Mouse (Mus musculus): ENCODE results near the gene Tbcd. TPM values are rescaled to one million over a fixed set of nuclear protein-coding genes. Genes with fewer than 3 reads are reported as not detected.

Tbcd gene
- polyA plus RNA-seq, 1 experiment from 2014 or later = 61.9 TPM

DNA sequence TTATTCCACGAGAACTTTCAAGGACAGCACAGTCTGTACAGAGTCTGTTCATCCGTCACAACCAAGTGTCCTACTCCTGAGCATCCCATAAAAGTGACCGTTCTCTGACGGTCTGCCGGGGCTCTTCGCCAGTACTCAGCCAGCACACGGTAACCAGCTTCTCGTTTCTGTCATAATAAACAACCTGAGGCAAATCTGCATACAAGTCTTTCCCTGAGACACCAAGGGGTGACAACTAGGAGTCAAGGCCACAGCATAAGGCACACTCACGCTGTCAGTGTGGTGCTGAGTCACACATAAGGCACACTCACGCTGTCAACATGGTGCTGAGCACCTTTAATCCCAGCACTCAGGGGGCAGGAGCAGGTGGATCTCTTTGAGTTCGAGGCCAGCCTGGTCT is 198.9 kb downstream of the Tbcd start:
- Histone ChIP-seq H3K4me2 (ENCODE audit: low read length) (no peak overlapping the region), H3K36me3 (ENCODE audit: control insufficient read depth, insufficient read depth) (no peaks in the 10 kb centered on the region), H3K9me3 (ENCODE audit: control insufficient read depth, low read length) (no peaks in the 10 kb centered on the region), H3K27me3 (replicated peaks; ENCODE audit: control insufficient read depth, insufficient read depth, low read length) (no peaks in the 10 kb centered on the region), H3K4me3 (replicated peaks; ENCODE audit: low read length) (no peak overlapping the region), H3K9ac (replicated peaks; ENCODE audit: low read depth, low read length) (no peak overlapping the region), H3K27ac (ENCODE audit: low read length) (no peak overlapping the region), H3K4me1 (replicated peaks; ENCODE audit: control insufficient read depth, insufficient read depth, low read length) (no peaks in the 10 kb centered on the region)
- 93% methylated on average over 11 of the region's 11 CpGs for WGBS
- no peak for ATAC-seq

DNA sequence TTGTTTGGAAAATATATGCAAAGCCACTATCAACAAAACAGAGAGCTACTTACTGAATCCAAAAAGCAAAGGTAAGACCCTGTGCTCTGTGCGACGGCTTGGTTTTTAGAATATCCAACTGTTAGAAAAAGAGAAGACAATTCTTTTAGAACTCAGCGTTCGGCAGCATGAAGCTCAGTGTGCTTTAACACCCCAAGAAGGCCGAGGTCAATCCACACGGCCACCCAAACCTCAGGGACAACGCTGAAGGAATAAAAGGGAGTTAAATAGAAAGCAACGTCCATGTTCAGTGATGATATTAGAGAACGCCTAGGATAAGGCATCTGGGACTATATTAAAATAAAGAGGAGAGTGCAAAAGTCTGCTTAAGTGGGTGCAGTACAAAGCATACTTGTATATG is 199.8 kb downstream of the Tbcd start:
- H3K4me3 ChIP-seq (replicated peaks; ENCODE audit: low read length) = no peak overlapping the region
- no peak overlapping the region for H3K9ac ChIP-seq (replicated peaks; ENCODE audit: low read depth, low read length)
- no peak overlapping the region for H3K27ac ChIP-seq (ENCODE audit: low read length)
- 94% methylated on average over 9 of the region's 9 CpGs for WGBS
- no peaks in the 10 kb centered on the region for H3K9me3 ChIP-seq (ENCODE audit: control insufficient read depth, low read length)
- H3K27me3 ChIP-seq (replicated peaks; ENCODE audit: control insufficient read depth, insufficient read depth, low read length) = no peaks in the 10 kb centered on the region
- H3K4me2 ChIP-seq (ENCODE audit: low read length) = no peak overlapping the region
- no peak for ATAC-seq
- H3K4me1 ChIP-seq (replicated peaks; ENCODE audit: control insufficient read depth, insufficient read depth, low read length) = no peaks in the 10 kb centered on the region
- H3K36me3 ChIP-seq (ENCODE audit: control insufficient read depth, insufficient read depth) = no peaks in the 10 kb centered on the region

DNA sequence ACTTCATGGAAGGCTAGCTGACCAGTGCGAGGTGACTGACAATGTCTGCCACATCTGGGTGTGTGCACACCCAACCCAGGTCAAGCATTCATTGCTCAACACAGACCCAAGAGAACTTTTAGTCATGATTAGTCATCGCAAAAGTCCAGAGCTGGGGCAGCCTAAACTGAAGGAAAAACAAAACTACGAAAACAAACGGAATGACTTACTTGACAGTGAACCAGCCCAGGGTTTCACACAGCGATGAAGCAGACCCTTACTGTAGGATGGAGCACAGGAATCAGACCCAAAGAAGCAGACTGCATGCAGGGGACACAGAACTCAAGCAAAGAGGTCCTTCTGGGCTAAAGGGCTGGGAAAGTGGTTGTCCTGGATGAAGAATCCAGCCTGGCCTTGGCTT is 200.2 kb downstream of the Tbcd start:
- no peak overlapping the region for H3K4me2 ChIP-seq (ENCODE audit: low read length)
- no peak for ATAC-seq
- WGBS = 97% methylated on average over 5 of the region's 5 CpGs
- no peaks in the 10 kb centered on the region for H3K4me1 ChIP-seq (replicated peaks; ENCODE audit: control insufficient read depth, insufficient read depth, low read length)
- no peaks in the 10 kb centered on the region for H3K9me3 ChIP-seq (ENCODE audit: control insufficient read depth, low read length)
- no peak overlapping the region for H3K27ac ChIP-seq (ENCODE audit: low read length)
- H3K4me3 ChIP-seq (replicated peaks; ENCODE audit: low read length) = no peak overlapping the region
- H3K27me3 ChIP-seq (replicated peaks; ENCODE audit: control insufficient read depth, insufficient read depth, low read length) = no peaks in the 10 kb centered on the region
- H3K36me3 ChIP-seq (ENCODE audit: control insufficient read depth, insufficient read depth) = no peaks in the 10 kb centered on the region
- no peak overlapping the region for H3K9ac ChIP-seq (replicated peaks; ENCODE audit: low read depth, low read length)

- no peaks in the 10 kb centered on the region for H3K36me3 ChIP-seq (ENCODE audit: control insufficient read depth, insufficient read depth)
- H3K27me3 ChIP-seq (replicated peaks; ENCODE audit: control insufficient read depth, insufficient read depth, low read length) = no peaks in the 10 kb centered on the region
- 63% methylated on average over 10 of the region's 10 CpGs for WGBS
- H3K4me3 ChIP-seq (replicated peaks; ENCODE audit: low read length) = no peak overlapping the region
- H3K9me3 ChIP-seq (ENCODE audit: control insufficient read depth, low read length) = no peaks in the 10 kb centered on the region
- no peaks in the 10 kb centered on the region for H3K4me1 ChIP-seq (replicated peaks; ENCODE audit: control insufficient read depth, insufficient read depth, low read length)
- ATAC-seq = no peak
- H3K4me2 ChIP-seq (ENCODE audit: low read length) = no peak overlapping the region
- H3K9ac ChIP-seq (replicated peaks; ENCODE audit: low read depth, low read length) = no peak overlapping the region
- no peak overlapping the region for H3K27ac ChIP-seq (ENCODE audit: low read length)
These were observed 201.0 kb downstream of the Tbcd start for GRCm38 (mm10) chr11:121652547-121653305.

DNA sequence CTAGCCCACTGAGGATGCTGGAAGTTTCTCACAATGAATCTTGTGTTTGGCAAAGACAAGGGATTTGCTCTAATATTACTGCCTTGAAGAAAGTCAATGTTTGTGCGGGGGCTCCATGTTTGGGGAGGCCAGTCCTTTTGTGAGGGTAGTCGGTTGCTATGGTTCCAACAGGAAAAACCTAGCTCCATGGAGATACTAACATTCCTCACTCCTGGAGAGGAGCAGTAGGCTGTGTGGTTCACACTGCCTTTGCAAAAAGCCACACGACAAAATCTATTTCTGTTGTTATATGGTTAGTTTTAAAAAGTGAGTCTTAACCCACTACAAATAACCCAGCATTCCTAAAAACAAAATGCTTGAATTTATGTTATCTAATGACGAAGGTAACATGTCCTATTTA is 201.9 kb downstream of the Tbcd start:
- no peaks in the 10 kb centered on the region for H3K9me3 ChIP-seq (ENCODE audit: control insufficient read depth, low read length)
- H3K27ac ChIP-seq (ENCODE audit: low read length) = no peak overlapping the region
- H3K4me1 ChIP-seq (replicated peaks; ENCODE audit: control insufficient read depth, insufficient read depth, low read length) = 0 out of 2 replicates have a peak, but pooled peaks cover 3% of the 10 kb centered on the region
- H3K9ac ChIP-seq (replicated peaks; ENCODE audit: low read depth, low read length) = no peak overlapping the region
- H3K36me3 ChIP-seq (ENCODE audit: control insufficient read depth, insufficient read depth) = no peaks in the 10 kb centered on the region
- no peak for ATAC-seq
- no peak overlapping the region for H3K4me2 ChIP-seq (ENCODE audit: low read length)
- WGBS = 80% methylated on average over 4 of the region's 4 CpGs
- H3K27me3 ChIP-seq (replicated peaks; ENCODE audit: control insufficient read depth, insufficient read depth, low read length) = no peaks in the 10 kb centered on the region
- H3K4me3 ChIP-seq (replicated peaks; ENCODE audit: low read length) = no peak overlapping the region

DNA sequence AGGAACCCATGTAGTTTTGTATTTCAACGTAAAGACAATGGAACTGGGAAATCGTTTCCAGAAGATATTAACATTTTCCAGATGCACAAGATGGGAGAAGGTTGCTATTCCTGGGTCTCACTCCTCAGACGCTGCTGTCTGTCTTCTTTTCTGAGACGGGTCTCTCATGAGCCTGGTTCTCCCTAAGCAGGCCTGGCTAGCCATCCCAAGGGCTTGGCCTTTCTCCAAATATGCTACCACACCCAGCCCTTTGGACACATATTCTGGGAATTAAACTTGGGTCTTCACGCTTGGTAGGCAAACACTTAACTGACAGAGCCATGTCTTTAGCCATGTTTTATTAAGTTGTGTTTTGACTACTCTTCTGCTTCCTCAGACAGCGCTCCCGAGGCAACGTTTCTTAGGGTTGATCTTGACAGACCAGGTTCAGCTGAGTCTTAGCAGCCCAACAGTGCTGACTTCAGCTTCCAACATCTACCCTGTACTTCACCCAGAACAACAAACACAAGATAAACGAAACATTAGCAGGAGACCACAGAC is 202.7 kb downstream of the Tbcd start:
- WGBS = 85% methylated on average over 9 of the region's 9 CpGs

DNA sequence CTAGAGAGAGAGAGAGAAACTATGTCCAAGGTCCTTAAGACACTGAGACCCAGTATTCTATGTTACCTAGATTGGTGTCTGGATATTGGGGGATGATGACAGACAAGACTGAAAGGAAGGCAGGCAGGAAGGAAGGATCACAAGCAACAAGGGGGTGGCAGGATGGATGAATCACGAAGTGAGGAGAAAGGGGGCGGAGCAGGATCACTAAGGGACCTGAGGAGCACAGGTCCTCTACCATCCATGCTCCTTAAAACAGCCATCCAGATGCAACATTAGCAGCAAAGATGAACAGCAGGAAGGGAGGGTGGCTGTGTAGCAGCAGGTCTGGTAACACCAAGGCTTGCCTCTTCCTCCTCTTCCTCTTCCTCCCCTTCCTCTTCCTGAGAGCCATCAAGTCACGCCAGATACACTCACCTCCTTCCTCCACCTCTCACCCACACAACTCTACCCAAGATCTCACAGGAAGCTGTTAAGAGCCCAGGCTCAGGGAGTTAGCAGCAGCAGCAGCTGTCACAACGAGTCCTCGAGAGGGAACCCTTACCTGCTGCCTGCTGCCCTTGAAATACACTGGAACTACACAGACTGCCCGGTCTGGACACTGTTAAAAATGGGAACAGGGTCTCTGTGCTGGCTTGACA is 203.5 kb downstream of the Tbcd start:
- Histone ChIP-seq H3K4me3 (replicated peaks; ENCODE audit: low read length) (no peak overlapping the region), H3K4me2 (ENCODE audit: low read length) (no peak overlapping the region), H3K27ac (ENCODE audit: low read length) (no peak overlapping the region), H3K9me3 (ENCODE audit: control insufficient read depth, low read length) (no peaks in the 10 kb centered on the region), H3K4me1 (replicated peaks; ENCODE audit: control insufficient read depth, insufficient read depth, low read length) (0 out of 2 replicates have a peak, but pooled peaks cover 3% of the 10 kb centered on the region), H3K9ac (replicated peaks; ENCODE audit: low read depth, low read length) (no peak overlapping the region), H3K36me3 (ENCODE audit: control insufficient read depth, insufficient read depth) (no peaks in the 10 kb centered on the region), H3K27me3 (replicated peaks; ENCODE audit: control insufficient read depth, insufficient read depth, low read length) (no peaks in the 10 kb centered on the region)
- no peak for ATAC-seq
- 83% methylated on average over 6 of the region's 6 CpGs for WGBS

More for the DNA sequence above, 202.7 kb downstream of the Tbcd start:
- Histone ChIP-seq H3K4me3 (replicated peaks; ENCODE audit: low read length) (no peak overlapping the region), H3K27ac (ENCODE audit: low read length) (no peak overlapping the region), H3K4me1 (replicated peaks; ENCODE audit: control insufficient read depth, insufficient read depth, low read length) (0 out of 2 replicates have a peak, but pooled peaks cover 3% of the 10 kb centered on the region), H3K36me3 (ENCODE audit: control insufficient read depth, insufficient read depth) (no peaks in the 10 kb centered on the region), H3K27me3 (replicated peaks; ENCODE audit: control insufficient read depth, insufficient read depth, low read length) (no peaks in the 10 kb centered on the region), H3K9ac (replicated peaks; ENCODE audit: low read depth, low read length) (no peak overlapping the region), H3K4me2 (ENCODE audit: low read length) (no peak overlapping the region), H3K9me3 (ENCODE audit: control insufficient read depth, low read length) (no peaks in the 10 kb centered on the region)
- no peak for ATAC-seq

DNA sequence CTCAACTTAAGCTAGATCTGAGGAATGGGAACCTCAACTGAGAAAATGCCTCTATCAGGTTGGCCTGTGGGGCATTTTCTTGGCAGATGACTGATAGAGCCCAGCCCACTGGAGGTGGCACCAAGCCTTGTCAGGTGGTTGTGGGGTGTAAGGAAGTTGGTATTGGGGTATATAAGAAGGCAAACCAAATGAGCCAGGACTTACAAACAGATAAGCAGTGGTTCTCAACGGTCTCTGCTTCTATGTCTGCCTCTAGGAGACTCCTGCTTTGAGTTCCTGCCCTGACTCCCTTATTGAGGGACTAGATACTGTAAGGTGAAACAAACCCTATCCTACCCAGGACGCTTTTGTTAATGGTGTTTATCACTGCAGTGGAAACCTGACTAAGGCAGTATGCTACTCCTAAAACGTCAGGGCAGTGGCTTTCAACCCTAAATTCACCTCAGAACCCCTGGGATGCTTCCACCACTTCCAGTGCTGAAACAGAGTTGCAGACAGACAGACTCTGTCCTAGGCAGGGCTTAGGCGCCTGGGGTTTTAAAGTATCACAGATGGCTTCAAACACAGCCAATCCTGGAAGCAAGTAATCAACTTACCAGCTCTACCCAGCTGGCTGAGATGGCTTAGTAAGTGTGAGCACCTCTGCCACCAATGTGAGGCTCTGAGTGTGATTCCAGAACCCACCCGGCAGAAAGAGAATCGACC is 204.2 kb downstream of the Tbcd start:
- no peak for ATAC-seq
- no peaks in the 10 kb centered on the region for H3K9me3 ChIP-seq (ENCODE audit: control insufficient read depth, low read length)
- H3K27ac ChIP-seq (ENCODE audit: low read length) = no peak overlapping the region
- WGBS = 91% methylated on average over 6 of the region's 6 CpGs
- no peak overlapping the region for H3K9ac ChIP-seq (replicated peaks; ENCODE audit: low read depth, low read length)
- no peaks in the 10 kb centered on the region for H3K27me3 ChIP-seq (replicated peaks; ENCODE audit: control insufficient read depth, insufficient read depth, low read length)
- 0 out of 2 replicates have a peak, but pooled peaks cover 3% of the 10 kb centered on the region for H3K4me1 ChIP-seq (replicated peaks; ENCODE audit: control insufficient read depth, insufficient read depth, low read length)
- H3K4me2 ChIP-seq (ENCODE audit: low read length) = no peak overlapping the region
- H3K4me3 ChIP-seq (replicated peaks; ENCODE audit: low read length) = no peak overlapping the region
- no peaks in the 10 kb centered on the region for H3K36me3 ChIP-seq (ENCODE audit: control insufficient read depth, insufficient read depth)

DNA sequence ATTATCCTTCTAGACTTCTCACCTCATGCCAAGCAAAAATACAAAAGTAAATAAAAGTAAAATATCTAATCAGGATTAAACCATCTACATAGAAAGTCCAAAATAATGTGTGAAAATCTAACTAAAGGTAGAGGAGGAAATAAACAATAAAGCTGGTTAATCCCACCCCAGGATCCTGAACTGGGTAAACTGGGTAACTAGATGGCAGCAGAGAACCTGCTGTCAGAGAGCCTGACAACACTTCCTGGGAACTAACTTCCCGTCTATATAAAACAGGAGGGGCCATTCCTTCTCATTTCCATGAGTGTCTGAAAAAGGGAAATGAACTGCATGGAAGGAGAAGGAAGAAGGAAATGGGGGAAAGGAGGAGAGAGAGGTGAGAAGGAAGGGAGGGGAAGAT is 206.4 kb downstream of the Tbcd start:
- H3K4me3 ChIP-seq (replicated peaks; ENCODE audit: low read length) = no peak overlapping the region
- 45% methylated on average over 1 of the region's 1 CpGs for whole genome bisulfite sequencing
- H3K27me3 ChIP-seq (replicated peaks; ENCODE audit: control insufficient read depth, insufficient read depth, low read length) = no peaks in the 10 kb centered on the region
- H3K27ac ChIP-seq (ENCODE audit: low read length) = no peak overlapping the region
- no peaks in the 10 kb centered on the region for H3K36me3 ChIP-seq (ENCODE audit: control insufficient read depth, insufficient read depth)
- H3K9me3 ChIP-seq (ENCODE audit: control insufficient read depth, low read length) = no peaks in the 10 kb centered on the region
- H3K9ac ChIP-seq (replicated peaks; ENCODE audit: low read depth, low read length) = no peak overlapping the region
- no peak overlapping the region for H3K4me2 ChIP-seq (ENCODE audit: low read length)
- H3K4me1 ChIP-seq (replicated peaks; ENCODE audit: control insufficient read depth, insufficient read depth, low read length) = 0 out of 2 replicates have a peak, but pooled peaks cover 3% of the 10 kb centered on the region
- ATAC-seq = no peak
